Mouse (Mus musculus): Measurements from ENCODE around the gene Pus7. TPM values are rescaled to one million over a fixed set of nuclear protein-coding genes. Genes with fewer than 3 reads are reported as not detected.

The Pus7 gene
- polyA plus RNA-seq, 1 experiment, result 4.4 TPM

DNA sequence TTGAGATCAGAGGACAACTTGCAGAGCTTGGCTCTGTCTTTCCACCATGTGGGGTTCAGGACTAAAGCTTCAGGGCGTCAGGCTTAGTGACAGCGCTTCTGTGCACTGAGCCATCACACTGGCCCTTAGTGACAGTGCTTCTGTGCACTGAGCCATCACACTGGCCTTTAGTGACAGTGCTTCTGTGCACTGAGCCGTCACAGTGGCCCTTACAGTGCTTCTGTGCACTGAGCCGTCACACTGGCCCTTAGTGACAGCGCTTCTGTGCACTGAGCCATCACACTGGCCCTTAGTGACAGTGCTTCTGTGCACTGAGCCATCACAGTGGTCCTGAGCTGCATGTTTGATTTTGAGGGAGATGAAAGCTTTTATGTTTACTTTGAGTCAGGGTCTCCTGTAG, 31.3 kb upstream of the Pus7 start:
- H3K36me3 ChIP-seq (ENCODE audit: control insufficient read depth, insufficient read depth, low read length), result peaks cover 6% of the 10 kb centered on the region
- H3K27me3 ChIP-seq (replicated peaks; ENCODE audit: control insufficient read depth, insufficient read depth, low read length), result no peaks in the 10 kb centered on the region
- 51% methylated on average over 5 of the region's 5 CpGs for WGBS

GRCm38 (mm10) chr5:23792726-23793125, 9.2 kb upstream of the Pus7 start:
- no peak overlapping the region for H3K27ac ChIP-seq (ENCODE audit: insufficient read depth, low read depth, low read length)
- H3K4me1 ChIP-seq (ENCODE audit: control insufficient read depth, insufficient read depth, low read length), result no peaks in the 10 kb centered on the region
- no peak for TF ChIP-seq CTCF (conservative IDR thresholded peaks at IDR 0.05; ENCODE audit: insufficient read depth, insufficient read length, low read depth, low read length)
- TF ChIP-seq POLR2A (IDR thresholded peaks at IDR 0.05; ENCODE audit: low read depth, low read length), result no peak
- DNase-seq, result no peak
- WGBS, result 97% methylated on average over 2 of the region's 2 CpGs
- H3K27me3 ChIP-seq (replicated peaks; ENCODE audit: control insufficient read depth, insufficient read depth, low read length), result no peaks in the 10 kb centered on the region
- H3K36me3 ChIP-seq (ENCODE audit: control insufficient read depth, insufficient read depth, low read length), result no peaks in the 10 kb centered on the region
- H3K4me3 ChIP-seq (ENCODE audit: insufficient read depth, low read depth, low read length), result no peak overlapping the region

More for the DNA sequence above, 31.3 kb upstream of the Pus7 start:
- no peaks in the 10 kb centered on the region for H3K4me1 ChIP-seq (ENCODE audit: control insufficient read depth, insufficient read depth, low read length)
- H3K27ac ChIP-seq (ENCODE audit: insufficient read depth, low read depth, low read length), result no peak overlapping the region
- no peak overlapping the region for H3K4me3 ChIP-seq (ENCODE audit: insufficient read depth, low read depth, low read length)
- peak; percentile 33 for DNase-seq
- TF ChIP-seq CTCF (conservative IDR thresholded peaks at IDR 0.05; ENCODE audit: insufficient read depth, insufficient read length, low read depth, low read length) (no peak), POLR2A (IDR thresholded peaks at IDR 0.05; ENCODE audit: low read depth, low read length) (no peak)

DNA sequence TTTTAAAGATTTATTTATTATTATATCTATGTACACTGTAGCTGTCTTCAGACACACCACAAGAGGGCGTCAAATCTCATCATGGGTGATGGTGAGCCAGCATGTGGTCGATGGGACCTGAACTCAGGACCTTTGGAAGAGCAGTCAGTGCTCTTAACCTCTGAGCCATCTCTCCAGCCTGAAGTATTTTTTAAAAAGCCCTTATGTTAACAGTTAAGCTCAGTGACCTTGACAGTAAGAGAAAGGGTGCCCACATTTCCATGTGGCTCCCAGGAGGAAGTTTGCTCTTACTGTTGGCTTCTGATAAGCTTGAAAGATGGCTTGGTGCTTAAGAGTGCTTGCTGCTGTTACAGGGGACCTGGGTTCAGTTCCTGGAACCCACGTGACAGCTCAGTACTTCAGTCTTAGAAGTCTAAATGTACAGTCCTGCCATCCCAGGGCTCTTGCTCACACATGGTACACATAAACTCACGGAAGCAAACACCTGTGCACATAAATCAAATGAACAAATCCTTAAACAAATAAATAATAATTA, 5.6 kb upstream of the Pus7 start:
- H3K27ac ChIP-seq (ENCODE audit: insufficient read depth, low read depth, low read length), result no peak overlapping the region
- WGBS, result 80% methylated on average over 4 of the region's 4 CpGs
- TF ChIP-seq POLR2A (IDR thresholded peaks at IDR 0.05; ENCODE audit: low read depth, low read length) (no peak), CTCF (conservative IDR thresholded peaks at IDR 0.05; ENCODE audit: insufficient read depth, insufficient read length, low read depth, low read length) (no peak)
- no peak overlapping the region for H3K4me3 ChIP-seq (ENCODE audit: insufficient read depth, low read depth, low read length)
- no peak for DNase-seq
- no peaks in the 10 kb centered on the region for H3K27me3 ChIP-seq (replicated peaks; ENCODE audit: control insufficient read depth, insufficient read depth, low read length)
- H3K4me1 ChIP-seq (ENCODE audit: control insufficient read depth, insufficient read depth, low read length), result no peaks in the 10 kb centered on the region; the same call in 1 of the 2 replicates
- no peaks in the 10 kb centered on the region for H3K36me3 ChIP-seq (ENCODE audit: control insufficient read depth, insufficient read depth, low read length)

DNA sequence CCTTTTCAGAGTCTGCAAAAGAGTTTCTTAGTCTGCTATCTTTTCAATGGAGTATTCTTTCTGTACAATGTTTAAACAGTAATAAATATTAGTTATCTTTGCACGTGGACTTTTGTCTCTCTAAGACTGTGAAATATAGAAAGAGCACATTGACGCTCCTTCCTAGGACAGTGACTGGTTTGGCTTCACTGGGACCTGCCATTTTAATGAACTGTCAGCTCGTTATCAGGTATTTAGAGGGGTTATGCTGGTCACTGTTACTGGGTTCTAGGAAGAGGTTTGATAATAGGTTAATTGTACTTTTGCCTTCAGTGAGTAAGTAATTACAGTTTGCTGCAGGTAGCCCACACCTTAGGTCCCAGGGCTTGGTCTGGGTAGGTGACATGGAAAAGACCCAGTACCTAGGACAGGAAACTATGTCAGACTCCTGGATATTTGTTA, 4.9 kb upstream of the Pus7 start:
- Histone ChIP-seq H3K27me3 (replicated peaks; ENCODE audit: control insufficient read depth, insufficient read depth, low read length) (no peaks in the 10 kb centered on the region), H3K36me3 (ENCODE audit: control insufficient read depth, insufficient read depth, low read length) (no peaks in the 10 kb centered on the region), H3K4me3 (ENCODE audit: insufficient read depth, low read depth, low read length) (peak overlapping the region; percentile 69), H3K4me1 (ENCODE audit: control insufficient read depth, insufficient read depth, low read length) (no peaks in the 10 kb centered on the region; the same call in 1 of the 2 replicates), H3K27ac (ENCODE audit: insufficient read depth, low read depth, low read length) (no peak overlapping the region)
- no peak for DNase-seq
- 34% methylated on average over 3 of the region's 3 CpGs for WGBS
- no peak for TF ChIP-seq POLR2A (IDR thresholded peaks at IDR 0.05; ENCODE audit: low read depth, low read length)
- TF ChIP-seq CTCF (conservative IDR thresholded peaks at IDR 0.05; ENCODE audit: insufficient read depth, insufficient read length, low read depth, low read length), result no peak

- Histone ChIP-seq H3K27ac (ENCODE audit: insufficient read depth, low read depth, low read length) (peak within 1 kb of the TSS; percentile 50), H3K4me1 (ENCODE audit: control insufficient read depth, insufficient read depth, low read length) (no peaks in the 10 kb centered on the region; the same call in 1 of the 2 replicates), H3K36me3 (ENCODE audit: control insufficient read depth, insufficient read depth, low read length) (no peaks in the 10 kb centered on the region), H3K4me3 (ENCODE audit: insufficient read depth, low read depth, low read length) (peak within 1 kb of the TSS; percentile 69), H3K27me3 (replicated peaks; ENCODE audit: control insufficient read depth, insufficient read depth, low read length) (no peaks in the 10 kb centered on the region)
- peak; percentile 96 for DNase-seq
- TF ChIP-seq CTCF (conservative IDR thresholded peaks at IDR 0.05; ENCODE audit: insufficient read depth, insufficient read length, low read depth, low read length) (peak; percentile 96), POLR2A (IDR thresholded peaks at IDR 0.05; ENCODE audit: low read depth, low read length) (peak; percentile 92)
- WGBS, result 2% methylated on average over 47 of the region's 47 CpGs
These were observed 4.3 kb upstream of the Pus7 start, which contains the start of gene Rint1 for GRCm38 (mm10) chr5:23787536-23788389. Gene Rint1 (plus strand): TSS chr5:23787711.

DNA sequence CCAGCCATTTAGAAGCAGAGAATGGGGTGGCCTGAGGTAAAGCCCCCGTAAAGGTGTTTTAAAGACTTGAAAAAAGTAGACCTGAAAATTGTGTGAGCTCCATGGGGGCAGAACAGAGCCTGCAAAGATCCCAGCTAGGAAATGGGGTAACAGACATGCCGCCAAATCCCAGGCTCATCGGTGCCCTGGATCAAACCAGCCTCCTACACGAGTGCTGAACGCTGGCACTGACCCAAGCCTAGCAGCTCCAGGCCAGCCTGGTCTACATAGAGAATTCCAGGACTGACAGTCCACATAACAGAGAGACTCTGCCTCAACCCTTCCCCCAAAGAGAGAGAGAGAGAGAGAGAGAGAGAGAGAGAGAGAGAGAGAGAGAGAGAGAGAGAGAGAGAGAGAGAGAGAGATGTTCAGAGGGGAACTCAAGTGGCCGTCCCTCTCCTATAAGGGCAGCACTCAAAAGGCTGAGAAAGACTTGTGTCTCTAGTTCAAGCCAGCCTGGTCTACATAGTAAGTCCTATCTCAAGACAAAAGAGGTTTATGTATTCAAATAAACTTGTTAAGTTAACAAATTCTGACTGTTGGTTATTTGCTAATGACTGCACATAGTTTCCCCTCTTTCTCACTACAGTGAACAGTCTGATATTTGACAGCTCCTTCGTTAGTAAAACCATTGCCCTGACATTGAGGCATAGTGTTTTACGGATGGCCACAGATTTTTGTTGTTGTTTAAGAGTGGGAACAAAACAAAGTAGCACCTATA, 1.3 kb downstream of the Pus7 start:
- Histone ChIP-seq H3K4me1 (ENCODE audit: control insufficient read depth, insufficient read depth, low read length) (peaks cover 2% of the 10 kb centered on the region; the same call in 1 of the 2 replicates), H3K4me3 (ENCODE audit: insufficient read depth, low read depth, low read length) (no peak overlapping the region), H3K27ac (ENCODE audit: insufficient read depth, low read depth, low read length) (no peak overlapping the region), H3K27me3 (replicated peaks; ENCODE audit: control insufficient read depth, insufficient read depth, low read length) (no peaks in the 10 kb centered on the region), H3K36me3 (ENCODE audit: control insufficient read depth, insufficient read depth, low read length) (no peaks in the 10 kb centered on the region)
- DNase-seq, result no peak
- WGBS, result 66% methylated on average over 8 of the region's 8 CpGs
- TF ChIP-seq POLR2A (IDR thresholded peaks at IDR 0.05; ENCODE audit: low read depth, low read length), result no peak
